Mouse (Mus musculus) thymus, adult 18-20 months (tissue): ENCODE data around the gene Ccdc170.
"Not testable (repeated sequence)": the region's sequence is repeated elsewhere in the genome, so short reads cannot be mapped to it uniquely, and the experiment has no call there.

ENCODE experiments used
- DNase-seq, 2 experiments: peaks; one replicate each; pipeline ENCODE4 v3.0.0; 2022; ENCODE audit warnings: mixed read lengths in 2 of 2

Gene Ccdc170

DNA sequence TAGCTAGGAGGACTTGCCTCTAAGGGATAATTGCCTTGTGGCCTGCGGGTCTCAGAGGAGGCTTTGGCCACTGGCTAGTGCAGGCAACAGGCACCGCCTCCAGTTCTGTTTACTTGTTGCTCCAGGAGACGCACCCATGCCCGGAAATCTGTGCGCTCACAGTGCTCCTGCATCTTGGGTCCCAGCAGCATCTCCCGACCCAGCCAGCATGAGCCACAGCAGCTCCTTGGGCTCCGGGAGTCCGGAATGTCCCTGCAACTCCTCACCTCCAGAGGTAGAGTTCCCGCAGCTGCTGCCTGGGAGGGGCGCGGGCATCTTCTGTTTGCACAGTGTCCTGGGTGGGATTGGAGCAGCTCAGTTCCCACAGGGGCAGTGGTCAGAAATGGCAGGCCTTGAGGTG lies at the start of gene Ccdc170:
TSS of gene Ccdc170 (plus strand) at position 148 of the 400 bp plus-strand sequence.
- DNase-seq, result no peak

DNA sequence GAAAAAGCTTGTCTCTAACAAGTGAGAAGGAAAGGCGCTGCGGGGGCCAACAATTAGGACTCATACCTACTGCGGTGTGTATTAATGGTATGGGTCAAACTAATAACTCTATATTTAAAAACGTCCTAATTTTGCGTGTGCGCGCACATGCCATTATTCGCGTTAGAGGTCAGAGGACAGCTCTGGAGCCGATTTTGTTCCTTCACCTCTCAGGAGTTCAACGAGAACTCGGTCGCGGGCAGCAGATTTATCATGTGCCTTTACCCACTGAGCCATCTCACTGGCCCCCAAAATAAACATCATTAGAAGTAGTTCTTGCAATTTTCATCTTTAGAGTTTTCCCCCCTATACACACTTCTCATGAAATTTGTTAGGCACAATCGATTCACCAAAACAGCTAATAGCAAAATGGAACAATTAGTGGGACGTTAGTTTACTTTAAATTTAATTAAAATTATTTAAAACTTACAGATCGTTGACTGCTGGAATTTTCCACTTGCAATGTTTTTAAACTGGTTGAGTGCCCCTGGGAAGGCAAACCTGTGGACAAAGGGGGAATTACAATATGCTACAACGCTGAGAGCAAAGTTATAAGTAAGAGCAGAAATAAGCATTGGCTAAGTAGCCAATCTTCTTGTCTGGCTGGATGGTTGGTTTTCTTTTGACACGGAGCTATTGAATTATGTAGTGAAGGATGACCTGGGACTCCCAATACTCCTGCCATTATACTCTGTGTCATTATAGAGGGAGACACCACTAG lies 49.1 kb upstream of the Ccdc170 start:
- no peak for DNase-seq

DNA sequence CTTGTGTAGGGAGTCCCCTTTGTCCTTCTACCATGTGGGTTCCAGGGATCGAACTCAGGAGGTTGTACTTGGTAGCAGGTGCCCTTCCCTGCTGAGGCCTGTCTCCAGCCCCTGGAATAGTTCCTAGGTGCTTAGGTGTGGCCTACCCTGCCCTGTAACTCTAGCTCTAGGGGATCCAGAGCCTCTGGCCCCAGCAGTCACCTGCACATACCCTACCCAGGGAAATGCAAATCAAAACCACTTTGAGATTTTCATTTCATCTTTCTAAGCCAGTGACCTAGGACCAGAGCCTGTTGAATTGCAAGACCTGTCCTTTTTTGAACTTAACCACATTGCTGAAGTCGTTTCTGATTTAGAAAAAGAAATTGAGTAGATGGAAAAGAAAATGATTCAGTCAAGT lies 48.4 kb upstream of the Ccdc170 start:
- not testable (repeated sequence) for DNase-seq

DNA sequence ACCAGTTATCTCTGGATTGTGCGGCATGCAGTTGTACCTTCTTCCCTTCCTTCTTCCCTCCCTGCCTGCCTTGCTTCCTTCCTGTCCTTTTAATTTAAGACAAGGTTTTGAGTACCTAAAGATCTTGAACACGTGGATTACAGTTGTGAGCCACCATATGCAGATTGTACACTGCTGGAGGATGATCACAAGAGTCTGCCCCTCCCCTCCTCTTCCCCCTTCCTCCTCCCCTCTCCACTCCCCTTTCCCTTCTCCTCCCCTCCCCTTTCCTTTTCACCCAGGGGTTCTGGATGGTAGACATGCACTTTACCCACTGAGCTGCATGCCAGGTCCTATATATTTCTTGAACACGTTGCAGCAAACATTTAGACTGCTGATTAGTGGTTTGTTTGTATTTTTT lies 46.9 kb upstream of the Ccdc170 start:
- DNase-seq, result no peak

DNA sequence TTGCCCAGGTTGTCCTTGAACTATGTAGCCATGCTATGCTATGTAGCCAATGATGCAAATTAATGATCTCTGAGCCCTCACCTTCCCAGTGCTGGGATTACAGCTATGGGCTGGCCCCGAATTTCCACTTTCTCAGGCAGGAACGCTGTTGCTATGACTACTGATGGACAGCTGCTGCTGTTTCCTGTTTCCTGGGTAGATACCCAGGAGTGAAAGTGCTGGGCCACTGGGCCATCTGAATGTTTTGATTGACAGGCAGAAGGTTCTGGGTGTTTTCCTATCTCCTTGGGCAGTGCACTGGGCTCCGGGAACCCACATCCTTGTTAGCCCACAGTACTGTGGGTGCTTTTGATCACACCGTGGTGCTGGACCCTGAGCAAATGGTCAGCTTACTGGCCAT lies 25.9 kb upstream of the Ccdc170 start:
- DNase-seq, result no peak

DNA sequence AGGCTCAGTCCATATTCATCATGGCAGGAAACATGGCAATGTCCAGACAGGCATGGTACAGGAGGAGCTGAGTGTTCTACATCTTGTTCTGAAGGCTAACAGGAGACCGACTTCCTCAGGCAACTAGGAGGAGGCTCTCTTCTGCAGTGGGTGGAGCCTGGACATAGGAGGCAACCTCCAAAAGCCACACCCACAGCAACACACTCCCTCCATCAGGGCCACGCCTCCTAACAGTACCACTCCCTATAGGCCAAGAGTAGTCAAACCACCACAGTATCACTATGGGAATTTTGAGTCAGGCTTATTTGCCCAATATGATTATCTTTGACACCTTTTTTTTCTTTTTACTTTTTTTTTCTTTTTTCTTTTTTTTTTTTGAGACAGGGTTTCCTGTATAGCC lies 22.1 kb upstream of the Ccdc170 start:
- DNase-seq, result no peak

DNA sequence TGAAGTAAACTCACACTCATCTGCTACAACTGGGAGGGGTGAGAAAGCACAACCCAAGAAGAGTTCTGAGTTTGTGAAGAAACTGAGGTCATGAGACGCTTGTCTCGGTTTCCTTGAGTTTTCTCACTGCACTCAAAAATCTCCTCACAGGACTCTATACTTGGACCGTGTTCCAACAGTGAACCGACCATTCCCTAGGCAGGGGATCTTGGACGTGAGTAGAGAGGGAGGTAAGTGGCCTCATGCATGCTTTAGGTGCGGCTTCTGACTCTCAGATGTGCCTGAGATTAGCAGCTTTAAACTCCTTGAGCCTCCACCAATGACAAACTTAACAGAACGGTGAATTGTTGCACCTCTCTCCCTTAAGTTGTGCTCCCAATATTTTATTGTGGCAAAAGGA lies 16.5 kb upstream of the Ccdc170 start:
- no peak for DNase-seq

DNA sequence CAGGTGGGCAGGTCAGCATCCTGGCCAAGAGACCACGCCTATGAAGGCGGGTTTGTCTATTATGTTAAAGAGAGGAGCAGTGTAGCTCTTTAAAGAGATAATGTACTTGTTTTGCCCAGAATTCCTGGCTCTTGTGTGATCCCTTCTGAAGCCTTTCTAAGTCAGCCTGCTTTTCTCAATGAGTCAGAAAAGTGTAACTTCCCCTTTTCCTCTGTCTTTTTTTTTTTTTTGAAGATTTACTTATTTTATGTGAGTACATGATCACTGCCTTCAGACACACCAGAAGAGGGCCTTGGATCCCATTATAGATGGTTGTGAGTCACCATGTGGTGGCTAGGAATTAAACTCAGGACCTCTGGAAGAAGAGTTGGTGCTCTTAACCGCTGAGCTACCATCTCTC lies 12.9 kb upstream of the Ccdc170 start:
- no peak for DNase-seq

DNA sequence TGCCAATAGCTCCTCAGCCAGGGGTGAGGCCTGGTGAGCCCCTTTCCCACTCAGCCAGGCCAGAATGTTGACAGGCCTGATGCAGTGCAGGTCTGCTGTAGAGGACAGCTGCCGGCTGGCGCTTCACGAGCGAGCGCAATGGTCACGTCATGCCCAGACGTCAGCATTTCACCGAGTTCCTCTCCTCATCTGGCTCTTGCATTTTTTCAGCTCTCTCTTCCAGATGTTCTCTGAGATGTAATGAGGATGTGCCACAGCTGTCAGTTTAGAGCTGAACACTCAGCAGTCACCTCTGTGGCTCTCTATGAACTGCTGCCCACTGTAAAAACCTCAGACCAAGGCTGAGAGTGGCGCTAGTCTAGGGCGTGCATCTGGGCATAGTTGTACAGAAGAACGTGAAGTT lies 8.7 kb upstream of the Ccdc170 start:
- DNase-seq, result no peak

DNA sequence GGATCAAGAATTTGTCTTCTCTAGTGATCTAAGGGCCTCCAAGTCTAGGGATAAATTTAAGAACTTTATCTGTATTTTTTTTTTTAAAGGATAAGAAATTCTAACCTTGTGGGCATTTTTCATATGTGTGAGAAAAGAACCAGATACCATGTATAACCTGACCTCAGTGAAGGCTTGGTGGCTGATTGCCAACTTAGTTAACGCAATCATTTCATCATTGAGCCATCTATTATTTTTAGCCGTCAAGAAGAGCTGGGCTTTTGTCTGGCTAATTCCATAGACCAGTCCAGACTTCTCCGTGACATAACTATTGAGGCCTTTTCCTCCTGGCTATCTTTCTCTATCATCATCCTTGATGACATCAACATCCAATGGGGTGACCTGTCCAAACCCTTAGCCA lies 6.9 kb upstream of the Ccdc170 start:
- no peak for DNase-seq

DNA sequence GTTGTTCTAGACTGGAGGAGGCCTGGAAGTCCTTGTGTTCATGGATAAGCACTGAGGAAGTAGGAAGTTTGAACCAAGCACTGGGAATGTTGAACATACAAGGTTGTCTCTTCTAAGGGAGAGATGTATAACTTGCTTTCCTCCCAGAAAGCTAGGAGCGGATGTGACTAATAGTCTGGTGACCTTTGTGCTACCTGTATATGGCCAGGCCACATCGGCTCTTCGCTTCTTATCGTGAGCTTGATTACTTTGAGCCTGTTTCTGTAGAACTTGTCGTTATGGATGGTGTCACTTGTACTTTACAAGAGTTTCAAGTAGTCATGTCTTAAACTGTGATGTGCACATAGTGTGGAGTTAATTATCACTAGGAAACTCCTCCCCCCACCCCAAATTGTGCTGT lies 5.7 kb upstream of the Ccdc170 start:
- DNase-seq, result no peak

DNA sequence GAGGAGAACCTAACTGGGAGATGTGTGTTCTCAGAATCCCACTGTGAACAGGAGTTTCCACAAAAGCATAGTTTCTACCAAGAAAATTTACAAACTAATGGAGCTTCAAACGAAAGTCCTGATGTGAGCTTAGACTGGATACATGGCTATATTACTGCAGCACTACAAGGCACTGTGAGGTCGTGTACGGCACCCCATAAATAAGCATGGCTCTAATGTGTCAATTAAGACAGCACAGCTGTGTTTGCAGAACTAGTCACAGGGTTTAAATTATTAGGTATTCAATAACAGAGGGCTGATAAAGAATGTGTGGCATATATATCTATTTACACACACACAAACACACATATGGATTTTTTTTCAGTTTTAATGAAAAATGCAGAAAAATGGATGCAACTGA lies 1.4 kb upstream of the Ccdc170 start:
- no peak for DNase-seq

DNA sequence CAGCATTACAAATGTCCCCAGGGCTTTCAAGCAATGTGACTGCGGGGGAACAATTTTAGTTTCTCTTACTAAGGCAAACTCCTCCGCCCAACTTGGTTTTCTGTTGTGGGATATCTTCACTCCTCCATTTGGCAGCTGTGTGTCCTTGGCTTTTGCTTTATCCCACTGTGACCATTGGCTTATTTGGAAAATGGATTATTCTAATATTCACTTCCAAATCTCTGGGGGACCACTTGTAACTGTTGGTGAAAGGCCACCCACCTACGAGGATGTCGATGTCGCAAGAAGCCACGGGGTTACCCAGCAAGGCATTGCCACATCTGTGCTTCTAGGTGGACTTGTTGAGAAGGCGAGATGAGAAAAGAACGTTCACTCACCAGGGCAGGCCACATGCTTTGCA lies 607 bp upstream of the Ccdc170 start:
- no peak for DNase-seq

DNA sequence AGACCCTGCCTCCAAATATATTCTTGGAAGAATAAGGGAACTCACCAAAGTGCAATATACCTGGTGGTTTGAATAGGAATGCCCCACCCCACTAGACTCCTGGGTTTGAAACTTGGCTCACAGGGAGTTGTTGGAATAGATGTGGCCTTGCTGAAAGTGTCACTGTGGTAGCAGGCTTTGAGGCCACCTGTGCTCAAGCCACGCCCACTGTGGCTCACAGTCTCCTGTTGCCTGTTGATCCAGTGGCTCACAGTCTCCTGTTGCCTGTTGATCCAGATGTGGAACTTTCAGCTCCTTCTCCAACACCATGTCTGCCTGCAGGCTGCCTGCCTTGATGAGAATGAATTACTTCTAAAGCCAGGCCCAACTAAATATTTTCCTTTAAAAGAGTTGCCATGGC lies 1.5 kb downstream of the Ccdc170 start:
- no peak for DNase-seq

DNA sequence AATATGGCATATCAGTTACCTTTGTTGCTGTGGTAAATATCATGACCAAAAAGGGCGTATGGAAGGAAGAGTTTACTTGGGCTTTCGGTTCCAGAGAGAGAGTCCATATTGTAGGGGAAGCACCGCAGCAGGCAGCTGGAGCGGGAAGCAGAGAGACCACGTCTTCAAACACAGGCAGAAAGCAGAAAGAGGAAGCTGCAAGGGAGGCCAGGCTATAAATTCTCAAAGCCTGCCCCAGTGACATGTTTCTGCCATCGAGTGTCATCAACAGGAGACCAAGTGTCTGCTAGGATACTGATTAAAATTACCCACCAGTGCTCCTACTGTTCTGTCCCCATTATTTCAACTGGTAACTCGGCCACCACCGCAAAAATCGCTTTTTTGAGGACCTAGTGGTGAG lies 2.7 kb downstream of the Ccdc170 start:
- no peak for DNase-seq

DNA sequence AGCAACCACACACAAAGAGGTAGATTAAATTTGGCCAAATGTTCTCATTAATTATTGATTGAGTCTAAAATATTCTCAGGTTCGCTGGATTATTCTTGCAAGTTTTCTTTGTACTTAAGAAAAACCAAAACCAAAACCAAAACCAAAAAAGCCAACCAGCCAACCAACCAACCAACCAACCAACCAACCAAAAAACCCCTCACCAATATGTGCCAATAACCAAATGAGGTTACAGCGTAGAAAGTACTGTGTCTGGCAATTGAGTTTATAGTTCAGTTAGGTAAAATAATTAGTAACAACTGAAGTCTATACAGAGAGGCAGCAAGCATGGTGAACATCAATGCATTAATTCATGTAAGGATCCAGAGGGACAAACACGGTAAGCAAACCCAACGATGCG lies 7.6 kb downstream of the Ccdc170 start:
- DNase-seq, result no peak

DNA sequence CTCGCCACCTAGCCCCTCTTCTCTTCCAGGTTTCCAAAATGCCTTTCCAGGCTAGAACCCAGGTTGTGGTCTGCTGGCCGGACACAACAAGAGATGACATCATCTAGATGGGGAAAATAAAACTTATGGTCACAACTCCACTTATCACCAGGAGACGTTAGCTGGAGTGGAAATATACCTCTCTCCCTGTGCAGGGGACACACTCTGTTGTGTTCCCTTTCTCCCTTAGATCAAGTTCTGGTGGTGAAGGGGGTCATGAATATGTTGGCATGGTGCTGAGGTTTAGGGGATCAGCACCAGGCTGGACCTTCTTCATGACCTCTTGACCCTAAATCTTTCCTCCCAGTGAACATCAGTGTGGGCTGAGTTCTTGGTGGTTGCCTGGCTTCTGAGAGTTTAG lies 9.0 kb downstream of the Ccdc170 start:
- no peak for DNase-seq

DNA sequence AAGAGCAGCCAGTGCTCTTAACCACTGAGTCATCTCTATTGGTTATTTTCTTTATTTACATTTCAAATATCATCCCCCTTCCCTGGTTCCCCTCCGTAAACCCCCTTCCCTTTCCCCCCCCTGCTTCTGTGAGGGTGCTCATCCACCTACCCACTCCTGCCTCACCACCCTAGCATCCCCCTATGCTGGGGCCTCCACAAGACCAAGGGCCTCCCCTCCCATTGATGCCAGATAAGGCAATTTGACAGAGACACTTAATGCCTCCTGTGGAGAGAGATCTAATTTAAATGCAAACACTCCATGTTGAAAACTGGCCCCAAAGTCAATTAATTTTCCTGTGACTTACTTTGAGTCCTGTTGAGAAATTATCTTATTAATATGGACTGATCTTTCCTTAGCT lies 9.7 kb downstream of the Ccdc170 start:
- DNase-seq, result no peak

DNA sequence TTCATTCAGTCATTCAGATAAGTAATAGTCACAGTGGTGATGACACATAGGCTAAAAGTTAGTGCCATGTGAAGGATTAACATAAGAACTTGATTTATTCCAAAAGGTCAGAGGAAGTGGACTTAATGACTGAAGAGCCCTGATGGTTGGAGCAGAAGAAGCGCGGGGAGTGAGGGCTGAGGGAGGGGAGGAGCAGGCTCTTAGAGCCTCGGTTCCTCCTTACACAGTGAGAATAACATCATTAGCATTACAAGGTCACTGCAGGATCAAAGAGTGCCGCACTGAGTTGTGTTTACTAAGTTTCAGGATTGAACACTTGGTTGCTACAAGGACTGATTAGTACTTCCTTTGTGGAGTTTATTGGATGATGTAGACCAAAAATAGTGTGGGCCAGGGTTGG lies 10.6 kb downstream of the Ccdc170 start:
- DNase-seq, result no peak

DNA sequence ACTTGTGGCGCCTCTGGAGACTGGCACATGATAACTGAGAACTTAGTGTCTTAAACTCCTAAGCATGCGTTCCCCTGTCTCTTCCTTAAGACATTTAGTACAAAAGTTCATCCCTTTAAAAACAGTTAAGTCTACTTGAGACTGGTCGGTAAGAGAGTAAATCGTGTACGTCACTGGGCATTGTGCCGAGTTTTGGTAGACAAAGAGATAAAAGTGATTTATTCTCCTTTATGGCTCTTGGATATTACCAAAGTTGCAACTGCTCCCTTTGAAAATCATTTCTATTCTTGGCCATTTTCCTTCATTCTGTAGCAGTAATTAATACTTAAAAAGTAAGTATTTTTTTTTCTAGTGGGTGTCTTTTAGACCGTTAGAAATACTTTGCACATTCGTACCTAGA lies 20.9 kb downstream of the Ccdc170 start:
- no peak for DNase-seq

DNA sequence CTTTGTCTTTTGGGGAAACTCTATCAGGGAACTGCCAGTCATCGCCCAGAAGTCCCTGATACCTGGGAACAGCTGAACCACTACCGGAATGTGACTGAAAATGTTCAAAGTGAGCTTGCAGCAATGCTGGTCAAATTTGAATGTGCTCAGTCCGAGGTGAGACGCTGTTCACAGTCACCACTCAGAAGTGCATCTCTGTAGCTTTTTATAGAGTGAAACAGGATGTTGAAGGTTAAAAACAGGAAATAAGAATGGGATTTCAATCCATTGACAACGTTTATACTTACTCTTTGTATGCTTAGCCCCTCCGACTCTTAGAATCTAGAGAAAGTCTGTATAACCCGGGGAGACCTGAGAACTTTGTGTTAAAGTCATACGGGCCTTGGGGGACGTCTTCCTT lies 30.4 kb downstream of the Ccdc170 start:
- DNase-seq, result no peak

DNA sequence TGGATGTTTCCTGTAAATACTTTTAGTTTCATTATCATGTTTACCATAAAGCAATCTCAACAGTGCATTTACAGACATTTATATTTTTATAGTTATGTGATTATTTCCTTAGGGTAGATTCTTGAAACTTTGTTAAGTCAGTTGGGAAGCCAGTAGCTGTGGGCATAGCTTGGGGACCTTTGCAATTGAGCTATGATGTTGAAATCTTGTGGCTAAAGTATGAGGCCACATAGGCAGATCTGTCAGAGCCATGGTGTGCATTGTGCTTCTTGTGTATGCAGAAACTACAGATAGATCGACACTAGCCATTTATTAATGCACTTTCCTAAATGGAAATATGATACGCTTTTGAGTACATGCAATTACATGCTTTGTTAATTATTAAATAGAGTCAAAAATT lies 35.3 kb downstream of the Ccdc170 start:
- DNase-seq, result no peak

DNA sequence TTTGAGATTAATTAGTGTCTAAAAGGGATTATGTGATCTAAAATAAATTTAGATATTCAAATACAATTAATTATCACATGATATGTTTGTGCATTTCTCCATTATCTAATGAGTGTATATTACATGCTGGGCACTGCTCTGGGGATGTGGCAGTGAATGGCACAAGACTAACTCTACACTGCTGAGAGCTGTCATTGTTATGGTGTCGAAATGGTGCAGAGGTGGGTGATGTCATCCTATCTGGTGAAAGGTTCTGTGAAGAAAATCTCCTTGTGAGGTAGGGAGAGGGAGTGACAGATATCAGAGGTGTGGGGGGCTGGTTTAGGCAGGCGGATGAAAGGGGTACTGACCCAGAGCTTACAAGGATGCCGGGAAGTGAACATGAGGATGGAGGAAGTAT lies 37.3 kb downstream of the Ccdc170 start:
- no peak for DNase-seq

DNA sequence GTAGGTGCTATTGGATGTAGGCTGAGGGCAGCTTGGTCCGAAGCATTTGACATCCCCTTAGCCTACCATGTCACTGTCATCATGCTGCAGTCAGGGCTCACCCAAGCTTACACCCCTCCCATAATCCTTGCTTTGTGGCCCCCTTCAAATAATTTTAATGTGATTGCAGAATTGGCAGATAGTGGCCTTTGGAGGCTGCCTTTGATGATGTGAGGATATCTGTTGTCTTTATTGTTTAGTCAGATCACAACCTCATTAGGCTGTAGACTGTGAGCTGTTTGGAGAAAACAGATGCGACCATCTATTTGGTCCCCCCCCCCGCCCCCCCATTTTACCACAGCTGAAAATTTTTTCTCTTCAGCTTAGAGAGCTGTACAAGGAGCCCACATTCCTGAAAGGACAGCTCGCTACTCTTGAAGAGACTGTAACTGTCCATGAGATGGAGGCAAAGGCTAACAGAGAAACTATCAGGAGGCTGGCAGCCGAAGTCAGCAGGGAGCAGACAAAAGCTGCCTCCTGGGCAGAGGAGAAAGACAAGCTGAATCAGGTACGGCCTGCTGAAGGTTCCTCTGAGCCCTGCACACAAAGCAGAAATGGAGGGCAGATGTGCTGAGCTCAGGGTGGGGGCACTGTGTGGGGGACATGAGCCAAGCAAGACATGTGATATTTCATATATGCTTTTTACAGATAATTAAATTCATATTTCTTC lies 38.2 kb downstream of the Ccdc170 start:
- no peak for DNase-seq

DNA sequence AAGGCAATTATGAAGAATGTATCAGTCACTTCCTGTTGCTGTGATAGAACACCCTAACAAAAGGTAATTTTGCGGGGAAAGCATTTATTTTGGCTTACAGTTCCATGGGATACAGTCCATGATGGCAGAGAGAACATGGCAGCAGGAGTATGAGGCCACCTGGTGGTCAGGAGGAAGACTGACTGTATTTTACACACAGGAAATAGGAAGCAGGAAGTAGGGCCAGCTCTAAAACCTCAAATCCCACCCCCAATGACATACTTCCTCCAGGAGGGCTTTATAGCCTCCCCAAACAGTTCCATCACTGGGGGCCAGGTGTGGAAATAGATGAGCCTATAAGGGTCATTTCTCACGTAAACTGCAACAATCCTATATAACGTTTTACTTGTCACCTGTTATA lies 39.8 kb downstream of the Ccdc170 start:
- DNase-seq, result no peak
